ENCODE assay signal across 10 mouse cellular contexts in genomic region chr5:92988769-92989356, GRCm38 (mm10). TPM values are rescaled to one million over a fixed set of nuclear protein-coding genes. Genes with fewer than 3 reads are reported as not detected.
A peak's percentile ranks its signal among the peaks of the same experiment; 100 is the strongest.
DNase-seq lines count a peak whose midpoint lies in the region; ATAC-seq and TF ChIP-seq lines count a peak whose summit lies in the region.
"Had no signal": no experiment of that assay in that cellular context is flagged by ENCODE, and none has a peak within 500 bp of the region (broad histone marks: within the 10 kb centered on the region; RNA-seq: fewer than 3 reads in every experiment).

No protein-coding gene starts in this region.

- intact Hi-C loops in heart, postnatal 36 days (cut with DNase I), result no loop called here

- peak overlapping the region; percentile 16 for H3K4me2 ChIP-seq in embryonic facial prominence, embryonic 14.5 days (ENCODE audit: low read depth, low read length)
- peak overlapping the region; percentile 40 for H3K4me2 ChIP-seq in midbrain, embryonic 13.5 days (replicated peaks)

- peak overlapping the region; percentile 67 for H3K27ac ChIP-seq in embryonic facial prominence, embryonic 14.5 days (replicated peaks; ENCODE audit: low read depth, low read length)
- no peak overlapping the region for H3K27ac ChIP-seq in kidney, adult 2 months (ENCODE audit: insufficient read depth, low read depth, low read length)
- peak overlapping the region; percentile 68 for H3K27ac ChIP-seq in midbrain, embryonic 13.5 days
- H3K27ac ChIP-seq: macrophage had no signal

- ATAC-seq in embryonic facial prominence, embryonic 14.5 days (ENCODE audit: low read depth), result peak; percentile 35
- peak; percentile 76 for ATAC-seq in midbrain, embryonic 13.5 days

- peaks cover 14% of the 10 kb centered on the region for H3K4me1 ChIP-seq in embryonic facial prominence, embryonic 14.5 days (ENCODE audit: control insufficient read depth, insufficient read depth, low read length)
- 0 out of 2 replicates have a peak, but pooled peaks cover 3% of the 10 kb centered on the region for H3K4me1 ChIP-seq in kidney, adult 2 months (ENCODE audit: control insufficient read depth, insufficient read depth, low read length)
- H3K4me1 ChIP-seq in midbrain, embryonic 13.5 days (replicated peaks), result peaks cover 9% of the 10 kb centered on the region

- DNase-seq in NIH3T3 (ENCODE audit: low read depth), result peak; percentile 38
- peak; percentile 40 for DNase-seq in embryonic facial prominence, embryonic 14.5 days (ENCODE audit: low spot score)
- peak; percentile 70 for DNase-seq in kidney, adult 2 months
- no peak for DNase-seq in heart, postnatal 36 days
- no peak for DNase-seq in adrenal gland, adult (ENCODE audit: inconsistent age in 2 of 2, low spot score in 1 of 2)
- no peak for DNase-seq in thymus, adult 18-20 months
- no peak for DNase-seq in T-cell, adult 2 months (ENCODE audit: low spot score)

- H3K27me3 ChIP-seq in embryonic facial prominence, embryonic 14.5 days (replicated peaks; ENCODE audit: control insufficient read depth, insufficient read depth, low read length), result no peaks in the 10 kb centered on the region
- no peaks in the 10 kb centered on the region for H3K27me3 ChIP-seq in kidney, adult 2 months (replicated peaks; ENCODE audit: control insufficient read depth, insufficient read depth, low read length)
- H3K27me3 ChIP-seq in midbrain, embryonic 13.5 days, result no peaks in the 10 kb centered on the region

- H3K4me3 ChIP-seq in embryonic facial prominence, embryonic 14.5 days (ENCODE audit: low read depth, low read length), result no peak overlapping the region
- no peak overlapping the region for H3K4me3 ChIP-seq in kidney, adult 2 months (ENCODE audit: insufficient read depth, low read depth, low read length)
- no peak overlapping the region for H3K4me3 ChIP-seq in midbrain, embryonic 13.5 days (replicated peaks)
- H3K4me3 ChIP-seq: erythroblast, embryonic 14.5 days had no signal

- H3K9ac ChIP-seq in embryonic facial prominence, embryonic 14.5 days (ENCODE audit: low read depth, low read length), result peak overlapping the region; percentile 23; the same call in 1 of the 2 replicates
- peak overlapping the region; percentile 10; the same call in 1 of the 2 replicates for H3K9ac ChIP-seq in midbrain, embryonic 13.5 days (replicated peaks)

- no peak for TF ChIP-seq POLR2A in kidney, adult 2 months (IDR thresholded peaks at IDR 0.05; ENCODE audit: low read depth, low read length)

- H3K36me3 ChIP-seq in embryonic facial prominence, embryonic 14.5 days (ENCODE audit: control insufficient read depth, insufficient read depth, low read length), result no peaks in the 10 kb centered on the region
- no peaks in the 10 kb centered on the region for H3K36me3 ChIP-seq in kidney, adult 2 months (ENCODE audit: control insufficient read depth, insufficient read depth, low read length)
- H3K36me3 ChIP-seq in midbrain, embryonic 13.5 days, result no peaks in the 10 kb centered on the region

- WGBS in embryonic facial prominence, embryonic 14.5 days, result 18% methylated on average over 15 of the region's 15 CpGs
- WGBS in kidney, adult 2 months, result 31% methylated on average over 15 of the region's 15 CpGs
- 25% methylated on average over 15 of the region's 15 CpGs for WGBS in midbrain, embryonic 13.5 days

- no peak for TF ChIP-seq CTCF in kidney, adult 2 months (conservative IDR thresholded peaks at IDR 0.05; ENCODE audit: insufficient read depth, insufficient read length, low read depth, low read length)

- no peaks in the 10 kb centered on the region for H3K9me3 ChIP-seq in embryonic facial prominence, embryonic 14.5 days (ENCODE audit: control insufficient read depth, low read length)
- H3K9me3 ChIP-seq in midbrain, embryonic 13.5 days, result peaks cover 2% of the 10 kb centered on the region; the same call in 1 of the 2 replicates

RNA-seq across cellular contexts. Expression of gene Sowahb, which starts 56.0 kb away (rescaled TPM):
- 0.50 and 0.76 TPM in 2 replicates for polyA plus RNA-seq in embryonic facial prominence, embryonic 14.5 days (2014; fragmentation: Nextera tagmentation; extraction: Ambion mirVana)
- polyA plus RNA-seq in kidney, adult 2 months (2012; rRNA removed), result 7.8 and 10.1 TPM in 2 replicates
- polyA plus RNA-seq in midbrain, embryonic 13.5 days (2015; fragmentation: Nextera tagmentation; extraction: Ambion mirVana), result 0.06 TPM in 1 of 2 replicates, not detected in the other
- under 1 TPM in 1 of 2 experiments, not detected in 1; 0.08 TPM for total RNA-seq in heart, postnatal 36 days (2021)
- polyA plus RNA-seq: macrophage had no signal

Comparison
In these comparisons a context has a peak if more than half of its experiments do, and no peak if none do; other contexts are left out.
1. DNase-seq: peak in NIH3T3 (single experiment), embryonic facial prominence, embryonic 14.5 days (single experiment) and kidney, adult 2 months (single experiment); none in heart, postnatal 36 days (0 of 2), adrenal gland, adult (0 of 2), thymus, adult 18-20 months (0 of 2) and T-cell, adult 2 months (single experiment).